ENCODE assay signal across 11 mouse cellular contexts in the genomic region with DNA sequence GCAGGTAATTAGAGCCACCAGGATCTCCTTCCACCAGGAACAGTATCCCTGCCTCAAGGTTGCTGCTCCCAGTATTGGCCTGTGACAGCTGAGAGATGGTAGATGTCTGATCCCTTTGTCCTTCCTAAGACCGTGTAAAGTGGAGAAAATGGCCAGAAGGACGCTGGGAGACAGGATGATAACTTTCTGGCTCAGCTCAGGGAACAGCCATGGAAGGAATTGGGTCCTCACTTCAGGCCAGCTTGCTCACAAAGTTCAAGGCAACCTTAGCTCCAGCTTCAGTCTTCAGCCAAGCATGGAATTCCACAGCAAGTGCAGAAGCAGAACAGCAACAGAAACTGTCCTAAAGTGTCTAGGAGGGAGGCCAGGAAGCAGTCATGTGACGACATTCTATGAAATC.
"Had no signal": no experiment of that assay in that cellular context is flagged by ENCODE, and none has a peak within 500 bp of the region (broad histone marks: within the 10 kb centered on the region; RNA-seq: fewer than 3 reads in every experiment).

No protein-coding gene starts in this region.

- DNase-seq: kidney, postnatal 25 days; layer of hippocampus, postnatal 36 days; left cerebral cortex, postnatal 4 days; liver, postnatal 0 days; lung, embryonic 14.5 days; right cerebral cortex, adult 18-20 months; right cerebral cortex, postnatal 14 days; right cerebral cortex, postnatal 4 days; thymus, adult 2 months; thymus, postnatal 14 days; thymus, postnatal 4 days had no signal
